Mouse (Mus musculus): Measurements from ENCODE around the gene Wdr53.
"Not testable (repeated sequence)": the region's sequence is repeated elsewhere in the genome, so short reads cannot be mapped to it uniquely, and the experiment has no call there.

The Wdr53 gene

DNA sequence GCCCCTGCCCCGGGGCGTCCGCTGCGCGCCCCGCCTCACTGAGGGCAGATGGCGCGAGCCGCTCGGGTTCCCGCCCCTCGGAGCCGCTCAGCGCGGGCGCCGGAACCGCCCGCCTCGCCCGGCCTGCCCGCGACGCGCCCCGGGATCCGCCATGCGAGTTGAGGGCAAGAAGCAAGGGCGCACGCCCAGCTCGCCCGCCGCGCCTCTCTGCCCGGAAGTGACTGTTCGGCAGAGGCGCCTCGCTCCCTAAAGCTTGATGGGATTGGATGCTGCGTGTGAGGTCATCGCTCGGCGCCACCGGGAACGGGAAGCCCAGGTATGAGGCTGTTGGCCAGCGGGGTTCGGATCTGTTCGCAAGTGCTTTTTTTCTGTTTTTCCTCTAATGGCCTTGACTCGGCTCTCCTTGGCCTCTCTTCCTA, at the start of gene Wdr53, which contains the start of gene Fbxo45:
Gene Wdr53, plus strand, starts transcription at position 276 of the 419 bp plus-strand sequence.
Gene Fbxo45, minus strand, starts transcription at position 207 of the 419 bp plus-strand sequence.
- peak; percentile 94 to 96 for DNase-seq (ENCODE audit: low spot score in 2 of 2)

GRCm38 (mm10) chr16:32200256-32201003, 46.6 kb upstream of the Wdr53 start:
- DNase-seq (ENCODE audit: low spot score in 2 of 2): no peak

DNA sequence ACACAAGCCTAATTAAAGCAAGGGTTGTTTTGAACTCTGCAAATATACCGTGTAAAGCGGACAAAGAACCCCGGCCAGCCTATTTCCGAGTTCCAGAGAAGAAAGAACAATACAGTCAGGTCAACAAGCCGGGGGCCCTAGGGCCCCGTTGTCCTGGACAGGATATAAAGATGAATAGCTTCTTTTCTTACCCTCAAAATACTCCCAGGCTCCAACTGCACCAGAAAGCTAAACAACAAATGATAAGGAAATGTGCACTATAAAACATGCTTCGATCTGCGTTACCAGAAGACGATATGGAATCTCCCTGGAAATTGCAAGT, 46.1 kb upstream of the Wdr53 start:
- no peak for DNase-seq (ENCODE audit: low spot score in 2 of 2)

DNA sequence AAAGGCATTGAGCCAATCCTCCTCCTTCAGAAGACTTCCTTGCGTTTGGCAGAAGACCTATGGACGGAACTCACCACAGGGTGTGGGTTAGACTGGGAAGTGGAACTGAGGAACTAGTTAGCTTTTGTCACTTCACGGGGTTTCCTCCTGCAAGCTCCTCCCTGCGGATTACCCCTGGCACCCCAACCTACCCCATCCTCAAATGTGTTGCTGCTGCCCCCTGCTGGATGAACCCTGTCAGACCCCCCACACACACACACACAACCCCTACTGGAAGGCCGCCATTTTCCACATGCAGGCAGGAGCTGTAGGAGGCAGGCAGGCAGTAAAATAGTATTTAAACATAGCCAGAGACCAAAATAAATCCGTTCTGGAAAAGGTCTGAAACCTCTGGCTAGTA, 44.3 kb upstream of the Wdr53 start:
- peak; percentile 19 to 29 for DNase-seq (ENCODE audit: low spot score in 2 of 2)

GRCm38 (mm10) chr16:32204902-32205301, 42.1 kb upstream of the Wdr53 start:
- no peak for DNase-seq (ENCODE audit: low spot score in 2 of 2)

GRCm38 (mm10) chr16:32214156-32214555, 32.9 kb upstream of the Wdr53 start:
- DNase-seq (ENCODE audit: low spot score in 2 of 2): no peak

- DNase-seq (ENCODE audit: low spot score in 2 of 2): peak; percentile 17 to 33
Measured at GRCm38 (mm10) chr16:32214804-32215576, 32.0 kb upstream of the Wdr53 start.

DNA sequence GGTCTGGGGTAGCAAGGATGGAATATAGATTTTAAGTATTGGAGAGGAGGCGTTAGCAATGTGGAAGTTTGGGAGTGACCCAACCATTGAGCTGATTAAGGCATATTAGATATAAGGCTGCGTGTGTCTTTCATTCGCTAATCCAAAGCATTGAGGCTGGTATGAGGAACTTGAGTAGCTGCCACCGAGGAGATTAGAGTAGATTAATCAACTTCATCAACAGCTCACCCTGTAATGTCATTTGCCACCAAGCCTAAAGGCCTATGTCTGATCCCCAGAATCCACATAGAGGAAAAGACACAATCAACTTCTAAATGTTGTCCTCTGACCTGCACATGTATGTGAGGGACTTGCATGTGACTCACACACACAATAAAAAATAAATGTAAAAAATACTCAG, 25.2 kb upstream of the Wdr53 start:
- no peak for DNase-seq (ENCODE audit: low spot score in 2 of 2)

- DNase-seq (ENCODE audit: low spot score in 2 of 2): no peak
Measured at GRCm38 (mm10) chr16:32222399-32222798, 24.6 kb upstream of the Wdr53 start.

DNA sequence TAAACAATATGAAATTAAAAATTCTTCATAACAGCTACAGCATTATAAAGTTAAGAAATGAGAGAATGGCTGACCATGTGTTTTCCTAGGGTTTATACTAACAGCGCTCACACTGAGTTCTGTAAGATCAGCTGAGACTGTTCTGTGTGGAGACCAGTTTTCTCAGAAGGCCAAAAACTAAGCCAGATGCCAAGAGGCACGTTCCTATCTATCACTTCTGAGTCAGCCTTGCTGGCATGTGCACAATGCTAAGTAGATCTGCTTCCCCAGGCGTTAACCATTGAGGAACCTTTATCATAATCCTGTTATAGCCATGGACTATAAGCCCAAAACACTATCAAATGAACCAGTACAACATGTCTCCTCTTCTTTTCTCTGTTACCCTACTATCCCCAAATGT, 15.0 kb upstream of the Wdr53 start:
- DNase-seq (ENCODE audit: low spot score in 2 of 2): not testable (repeated sequence)

DNA sequence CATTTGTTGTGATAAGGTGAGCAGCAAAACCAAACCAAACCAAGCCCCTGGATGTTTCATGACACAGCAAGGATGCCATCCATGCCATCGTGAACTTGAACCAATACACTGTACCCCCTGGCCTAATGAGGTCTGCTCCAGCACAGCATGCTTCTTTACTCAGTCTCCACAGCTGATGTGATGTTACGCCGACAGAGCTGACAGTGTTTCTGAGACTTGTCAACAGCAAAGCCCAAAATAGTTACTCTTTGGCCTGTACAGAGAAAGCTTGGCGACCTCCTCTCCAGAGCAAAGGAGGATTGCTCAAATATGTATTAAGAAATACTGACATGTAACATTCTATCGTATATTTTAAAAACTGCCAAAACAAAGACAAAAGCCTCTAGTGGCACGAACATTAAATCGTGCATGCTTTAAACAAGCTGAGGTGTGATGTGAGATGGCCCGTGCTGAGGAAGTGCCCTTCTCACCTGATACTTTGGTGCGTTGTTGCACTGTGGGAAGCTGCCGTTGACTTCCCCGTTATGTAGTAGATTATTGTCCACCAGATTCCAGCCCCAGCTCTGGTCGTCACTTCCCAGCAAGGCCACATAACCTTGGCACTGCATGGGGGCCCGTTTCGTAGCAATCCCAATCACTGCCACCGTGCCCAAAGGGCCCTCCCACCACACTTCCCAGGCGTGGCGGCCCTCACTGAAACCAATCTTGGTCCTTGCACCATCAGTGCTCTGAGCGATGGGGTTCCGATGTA, 8.9 kb upstream of the Wdr53 start:
- DNase-seq (ENCODE audit: low spot score in 2 of 2): no peak

DNA sequence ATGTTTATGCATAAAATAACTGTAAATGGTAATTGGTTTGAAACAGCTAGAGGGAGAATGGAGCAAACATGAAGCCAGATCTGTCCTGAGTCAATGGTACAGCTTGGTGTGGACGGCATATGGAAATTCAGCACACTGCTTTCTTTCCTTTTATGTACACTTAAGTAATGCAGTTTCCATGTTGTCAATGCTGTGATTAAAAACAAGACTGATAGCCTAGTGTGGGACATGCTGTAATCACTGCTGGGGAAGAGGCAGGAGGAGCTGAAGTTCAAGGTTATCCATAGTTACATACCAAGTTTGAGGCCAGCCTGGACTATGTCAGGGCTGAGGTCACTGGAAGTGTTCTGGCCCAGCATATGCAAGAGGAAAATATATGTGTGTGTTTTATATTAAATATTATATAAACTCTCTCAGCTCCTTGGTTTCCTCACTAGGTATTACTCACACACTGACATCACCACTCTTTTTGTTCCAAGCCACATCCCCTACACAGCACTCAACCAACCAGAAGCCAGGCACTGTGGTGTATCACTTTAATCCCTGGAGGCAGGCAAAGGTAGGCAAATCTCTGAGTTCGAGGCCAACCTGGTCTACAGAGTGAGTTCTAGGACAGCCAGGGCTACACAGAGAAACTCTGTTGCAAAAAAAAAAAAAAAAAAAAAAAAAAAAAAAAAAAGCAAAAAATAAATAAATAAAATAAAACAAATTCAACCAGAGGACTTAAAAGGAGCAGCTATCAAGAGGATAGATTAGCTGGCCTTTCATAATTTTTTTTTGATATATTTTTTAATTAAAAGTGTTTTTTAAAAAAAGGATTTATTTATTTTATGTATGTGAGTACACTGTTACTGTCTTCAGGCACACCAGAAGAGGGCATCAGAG, 7.4 kb upstream of the Wdr53 start:
- no peak for DNase-seq (ENCODE audit: low spot score in 2 of 2)

DNA sequence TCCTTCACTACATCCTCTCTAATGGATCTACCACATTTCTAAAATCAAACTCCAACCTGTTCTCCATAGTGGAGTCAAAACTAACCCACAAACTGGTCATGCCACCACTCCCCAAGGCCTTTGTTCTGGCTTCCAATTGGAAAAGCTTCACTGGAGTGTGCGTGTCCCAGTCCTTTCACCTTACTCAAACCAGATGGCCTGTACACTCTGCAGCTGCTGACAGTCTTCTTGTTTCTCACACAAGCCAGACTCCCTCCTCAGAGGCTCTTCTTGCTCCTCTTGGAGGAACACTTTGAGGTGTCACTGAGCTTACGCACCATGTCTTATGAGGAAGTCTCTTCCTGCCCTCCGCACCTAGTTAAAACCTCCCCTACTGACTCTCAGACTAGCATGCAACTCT, 3.1 kb upstream of the Wdr53 start:
- no peak for DNase-seq (ENCODE audit: low spot score in 2 of 2)

DNA sequence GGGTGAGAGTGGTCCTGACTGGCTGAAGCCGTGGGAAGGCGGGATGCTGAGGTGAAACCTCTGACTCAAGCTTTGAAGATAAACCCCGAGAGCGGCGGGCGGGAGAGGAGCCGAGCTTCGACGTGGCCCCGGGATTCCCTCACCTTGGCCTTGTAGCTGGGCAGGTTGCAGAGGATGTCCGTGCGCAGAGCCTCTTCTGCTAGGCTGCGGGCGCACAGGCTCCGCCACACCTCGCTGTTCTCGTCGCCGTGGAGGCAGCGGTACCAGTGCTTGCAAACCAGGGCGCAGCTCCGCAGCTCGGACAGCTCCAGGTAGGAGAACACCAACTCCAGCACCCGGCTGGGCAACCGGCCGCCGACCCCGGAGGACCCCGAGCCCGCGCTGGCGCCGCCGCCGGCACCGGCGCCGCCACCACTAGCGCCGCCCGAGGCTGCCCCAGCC, 656 bp upstream of the Wdr53 start:
- DNase-seq (ENCODE audit: low spot score in 2 of 2): peak; percentile 22 to 43

GRCm38 (mm10) chr16:32264225-32264624, 17.2 kb downstream of the Wdr53 start:
- not testable (repeated sequence) for DNase-seq (ENCODE audit: low spot score in 2 of 2)

GRCm38 (mm10) chr16:32271291-32271690, 24.3 kb downstream of the Wdr53 start, which contains the start of gene Smco1:
TSS of gene Smco1 (plus strand) at chr16:32271468.
- DNase-seq (ENCODE audit: low spot score in 2 of 2): no peak

DNA sequence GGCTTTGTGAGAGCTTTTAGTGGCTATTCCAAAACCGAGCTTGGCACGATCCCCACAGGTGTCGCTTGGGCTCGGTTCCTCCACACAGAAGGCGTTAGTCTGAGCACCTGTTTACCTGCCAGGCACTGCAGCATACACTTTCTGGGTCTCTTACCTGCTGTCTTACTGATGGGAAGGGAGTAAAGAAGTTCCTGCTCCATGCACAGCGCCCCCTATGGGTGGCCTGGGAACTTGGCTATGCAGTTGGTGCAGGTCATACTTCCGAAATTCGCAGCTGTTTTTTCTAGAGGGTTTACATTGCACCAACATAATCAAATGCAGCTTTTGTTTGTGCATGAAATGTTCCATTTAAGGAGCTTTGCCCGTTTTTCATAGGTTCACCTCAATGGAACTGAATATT, 26.3 kb downstream of the Wdr53 start:
- DNase-seq (ENCODE audit: low spot score in 2 of 2): no peak

DNA sequence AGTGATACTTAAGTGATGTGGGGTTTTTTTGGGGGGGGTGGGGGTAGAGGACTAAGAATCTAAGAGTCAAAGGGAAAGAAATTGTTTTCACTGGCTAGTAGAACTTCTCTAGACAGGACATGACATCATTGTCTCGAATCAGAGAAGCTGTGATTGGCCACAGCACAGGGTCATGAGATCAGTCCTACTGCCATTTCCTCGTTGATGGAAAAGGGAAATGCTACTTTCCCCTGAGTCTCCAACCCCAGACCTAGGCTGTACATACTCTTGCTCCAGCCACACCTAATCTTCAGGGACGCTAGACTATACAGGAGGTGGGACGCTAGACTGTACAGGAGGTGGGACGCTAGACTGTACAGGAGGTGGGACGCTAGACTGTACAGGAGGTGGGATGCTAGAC, 28.0 kb downstream of the Wdr53 start:
- DNase-seq (ENCODE audit: low spot score in 2 of 2): no peak

GRCm38 (mm10) chr16:32275830-32276229, 28.8 kb downstream of the Wdr53 start:
- DNase-seq (ENCODE audit: low spot score in 2 of 2): no peak

GRCm38 (mm10) chr16:32277308-32278256, 30.6 kb downstream of the Wdr53 start, which contains the start of gene Rnf168:
TSS of gene Rnf168 (plus strand) at chr16:32277459.
- peak; percentile 77 to 85 for DNase-seq (ENCODE audit: low spot score in 2 of 2)

Data from frontal cortex, postnatal 14 days (tissue).